ENCODE assay signal across 12 mouse cellular contexts in genomic region chr14:58421904-58422303, GRCm38 (mm10).
"Had no signal": no experiment of that assay in that cellular context is flagged by ENCODE, and none has a peak within 500 bp of the region (broad histone marks: within the 10 kb centered on the region; RNA-seq: fewer than 3 reads in every experiment).

No protein-coding gene starts in this region.

- H3K4me2 ChIP-seq: liver, embryonic 13.5 days; midbrain, embryonic 11.5 days had no signal

- H3K4me1 ChIP-seq: liver, embryonic 13.5 days had no signal

- H3K36me3 ChIP-seq: liver, embryonic 13.5 days had no signal

- H3K9ac ChIP-seq: liver, embryonic 13.5 days had no signal

- DNase-seq: kidney, postnatal 25 days; layer of hippocampus, adult 9-11 months; liver, embryonic 13.5 days; lung, adult 2 months; lung, postnatal 14 days; lung, postnatal 4 days; midbrain, embryonic 14.5 days; thymus, adult 18-20 months; thymus, postnatal 36 days had no signal

- H3K27ac ChIP-seq: kidney, postnatal 0 days; layer of hippocampus, adult 2 months; liver, embryonic 13.5 days had no signal

- H3K27me3 ChIP-seq: liver, embryonic 13.5 days had no signal

- H3K9me3 ChIP-seq: liver, embryonic 13.5 days had no signal

- H3K4me3 ChIP-seq: layer of hippocampus, adult 2 months; liver, embryonic 13.5 days had no signal
